Mouse (Mus musculus): Measurements from ENCODE around the gene Glul. TPM values are rescaled to one million over a fixed set of nuclear protein-coding genes. Genes with fewer than 3 reads are reported as not detected.
A peak's percentile ranks its signal among the peaks of the same experiment; 100 is the strongest.

Glul gene
- polyA plus RNA-seq, 1 experiment from 2014 or later: 120 TPM

- H3K9me3 ChIP-seq (ENCODE audit: control insufficient read depth, low read length): no peaks in the 10 kb centered on the region
- no peak overlapping the region for H3K4me3 ChIP-seq (ENCODE audit: low read length)
- 46% methylated on average over 7 of the region's 7 CpGs for WGBS
- ATAC-seq (ENCODE audit: low read depth): no peak
- no peaks in the 10 kb centered on the region for H3K27me3 ChIP-seq (ENCODE audit: control insufficient read depth, insufficient read depth, low read depth, low read length)
- no peaks in the 10 kb centered on the region for H3K4me1 ChIP-seq (replicated peaks; ENCODE audit: control insufficient read depth, insufficient read depth, low read length)
- no peaks in the 10 kb centered on the region for H3K36me3 ChIP-seq (ENCODE audit: control insufficient read depth, insufficient read depth, low read length)
- H3K4me2 ChIP-seq (ENCODE audit: low read depth, low read length): no peak overlapping the region
- no peak overlapping the region for H3K27ac ChIP-seq (ENCODE audit: low read length)
- H3K9ac ChIP-seq (ENCODE audit: low read length): no peak overlapping the region
Measured at GRCm38 (mm10) chr1:153946971-153947370, 47.2 kb downstream of the Glul start.

DNA sequence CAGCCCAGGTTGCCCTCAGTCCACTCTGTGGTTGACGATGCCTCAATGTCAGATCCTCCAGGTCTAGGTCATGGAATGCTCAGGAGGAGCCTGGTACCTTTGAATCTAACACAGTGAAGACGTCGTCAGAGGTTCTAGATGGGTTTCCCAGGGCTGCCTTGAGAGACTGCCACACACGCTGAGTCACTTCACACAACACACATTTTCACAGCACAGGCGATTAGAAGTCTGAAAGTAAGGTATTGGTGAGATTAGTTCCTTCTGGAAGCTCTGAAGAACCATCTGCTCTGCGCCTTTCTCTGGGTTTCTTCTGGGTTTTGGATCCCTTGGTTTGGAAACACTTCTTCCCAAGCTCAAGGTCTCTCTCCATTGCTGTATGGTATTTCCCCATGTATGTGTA is 48.1 kb downstream of the Glul start:
- no peak overlapping the region for H3K4me2 ChIP-seq (ENCODE audit: low read depth, low read length)
- no peak overlapping the region for H3K27ac ChIP-seq (ENCODE audit: low read length)
- no peaks in the 10 kb centered on the region for H3K9me3 ChIP-seq (ENCODE audit: control insufficient read depth, low read length)
- no peaks in the 10 kb centered on the region for H3K4me1 ChIP-seq (replicated peaks; ENCODE audit: control insufficient read depth, insufficient read depth, low read length)
- no peak overlapping the region for H3K4me3 ChIP-seq (ENCODE audit: low read length)
- no peaks in the 10 kb centered on the region for H3K27me3 ChIP-seq (ENCODE audit: control insufficient read depth, insufficient read depth, low read depth, low read length)
- WGBS: 86% methylated on average over 6 of the region's 6 CpGs
- H3K9ac ChIP-seq (ENCODE audit: low read length): no peak overlapping the region
- H3K36me3 ChIP-seq (ENCODE audit: control insufficient read depth, insufficient read depth, low read length): no peaks in the 10 kb centered on the region
- ATAC-seq (ENCODE audit: low read depth): no peak

- H3K9ac ChIP-seq (ENCODE audit: low read length): no peak overlapping the region
- no peak for ATAC-seq (ENCODE audit: low read depth)
- WGBS: 84% methylated on average over 9 of the region's 9 CpGs
Measured at GRCm38 (mm10) chr1:153953232-153953631, 53.5 kb downstream of the Glul start.

DNA sequence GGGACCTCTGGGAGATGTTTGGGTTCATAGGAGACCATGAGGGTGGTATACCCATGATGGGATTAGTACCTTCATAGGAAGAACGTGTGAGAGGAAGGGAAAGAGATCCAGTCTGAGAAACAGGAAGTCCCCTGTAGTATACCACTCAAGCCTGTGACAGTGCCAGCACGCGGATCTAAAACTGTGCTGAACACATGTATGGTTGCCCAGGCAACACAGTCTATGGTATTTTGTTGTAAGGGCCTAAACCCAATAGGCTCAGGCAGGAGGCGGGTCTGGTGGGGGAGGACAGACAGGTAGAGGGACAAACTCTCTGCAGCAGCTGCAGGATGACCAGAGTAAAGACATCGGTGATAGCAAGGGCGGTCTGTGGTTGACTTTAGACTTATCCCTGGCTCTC is 54.1 kb downstream of the Glul start:
- no peaks in the 10 kb centered on the region for H3K27me3 ChIP-seq (ENCODE audit: control insufficient read depth, insufficient read depth, low read depth, low read length)
- H3K4me1 ChIP-seq (replicated peaks; ENCODE audit: control insufficient read depth, insufficient read depth, low read length): no peaks in the 10 kb centered on the region
- H3K4me2 ChIP-seq (ENCODE audit: low read depth, low read length): no peak overlapping the region
- H3K9me3 ChIP-seq (ENCODE audit: control insufficient read depth, low read length): no peaks in the 10 kb centered on the region
- no peak overlapping the region for H3K4me3 ChIP-seq (ENCODE audit: low read length)
- no peak overlapping the region for H3K9ac ChIP-seq (ENCODE audit: low read length)
- no peak for ATAC-seq (ENCODE audit: low read depth)
- H3K27ac ChIP-seq (ENCODE audit: low read length): no peak overlapping the region
- no peaks in the 10 kb centered on the region for H3K36me3 ChIP-seq (ENCODE audit: control insufficient read depth, insufficient read depth, low read length)
- 66% methylated on average over 6 of the region's 6 CpGs for WGBS

More at GRCm38 (mm10) chr1:153953232-153953631, 53.5 kb downstream of the Glul start:
- H3K4me3 ChIP-seq (ENCODE audit: low read length): no peak overlapping the region
- no peaks in the 10 kb centered on the region for H3K36me3 ChIP-seq (ENCODE audit: control insufficient read depth, insufficient read depth, low read length)
- H3K27me3 ChIP-seq (ENCODE audit: control insufficient read depth, insufficient read depth, low read depth, low read length): no peaks in the 10 kb centered on the region
- no peaks in the 10 kb centered on the region for H3K9me3 ChIP-seq (ENCODE audit: control insufficient read depth, low read length)
- H3K4me1 ChIP-seq (replicated peaks; ENCODE audit: control insufficient read depth, insufficient read depth, low read length): no peaks in the 10 kb centered on the region
- H3K27ac ChIP-seq (ENCODE audit: low read length): no peak overlapping the region
- H3K4me2 ChIP-seq (ENCODE audit: low read depth, low read length): no peak overlapping the region

DNA sequence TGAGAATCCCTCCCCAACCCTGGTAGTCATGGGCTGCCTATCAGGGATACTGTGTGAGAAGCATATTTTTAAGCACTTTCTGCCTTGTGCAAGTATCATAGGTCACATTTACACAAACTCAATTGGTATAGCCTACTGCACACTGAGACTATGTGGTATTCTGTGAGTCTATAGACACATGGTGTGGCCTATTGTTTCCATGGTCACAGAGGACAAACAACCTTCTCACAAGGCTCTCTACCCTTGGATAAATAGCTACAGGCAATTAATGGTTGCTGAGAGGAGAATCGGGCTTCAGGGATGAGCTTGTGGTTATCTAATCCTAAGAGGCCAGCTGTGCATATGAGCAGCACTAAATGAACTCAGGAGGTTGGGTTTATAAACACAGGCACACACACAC is 58.1 kb downstream of the Glul start:
- H3K4me3 ChIP-seq (ENCODE audit: low read length): no peak overlapping the region
- ATAC-seq (ENCODE audit: low read depth): no peak

More for the DNA sequence above, 58.1 kb downstream of the Glul start:
- no peak overlapping the region for H3K9ac ChIP-seq (ENCODE audit: low read length)
- no peak overlapping the region for H3K4me2 ChIP-seq (ENCODE audit: low read depth, low read length)
- H3K9me3 ChIP-seq (ENCODE audit: control insufficient read depth, low read length): no peaks in the 10 kb centered on the region
- 48% methylated on average over 1 of the region's 1 CpGs for WGBS
- no peak overlapping the region for H3K27ac ChIP-seq (ENCODE audit: low read length)
- H3K27me3 ChIP-seq (ENCODE audit: control insufficient read depth, insufficient read depth, low read depth, low read length): no peaks in the 10 kb centered on the region
- H3K4me1 ChIP-seq (replicated peaks; ENCODE audit: control insufficient read depth, insufficient read depth, low read length): no peaks in the 10 kb centered on the region
- no peaks in the 10 kb centered on the region for H3K36me3 ChIP-seq (ENCODE audit: control insufficient read depth, insufficient read depth, low read length)

Small RNA genes within 50 kb of the gene (microRNA-seq; reads per million reads assigned to microRNA genes)
- 9.7 reads per million, percentile 23 among the genes with 10 or more reads in this experiment for gene Mir8114

Other genes starting within 250 kb of the Glul start
- gene Rgs8, start 246.9 kb upstream of the Glul start, polyA plus RNA-seq (2015; fragmentation: Nextera tagmentation; extraction: Ambion mirVana): 0.10 and 0.15 TPM in 2 replicates
- 1.9 and 2.2 TPM in 2 replicates for gene Rgs16, start 159.6 kb upstream of the Glul start, polyA plus RNA-seq (2015; fragmentation: Nextera tagmentation; extraction: Ambion mirVana)
- 7.8 and 8.7 TPM in 2 replicates for gene Rnasel, start 150.5 kb upstream of the Glul start, polyA plus RNA-seq (2015; fragmentation: Nextera tagmentation; extraction: Ambion mirVana)
- not detected in 2 replicates for gene Rgsl1, start 55.8 kb upstream of the Glul start, polyA plus RNA-seq (2015; fragmentation: Nextera tagmentation; extraction: Ambion mirVana)
- gene Teddm1b, start 25.6 kb upstream of the Glul start, polyA plus RNA-seq (2015; fragmentation: Nextera tagmentation; extraction: Ambion mirVana): 0.09 TPM in 2 replicates
- not detected in 2 replicates for gene Teddm1a, start 8.2 kb upstream of the Glul start, polyA plus RNA-seq (2015; fragmentation: Nextera tagmentation; extraction: Ambion mirVana)
- 0.26 and 0.48 TPM in 2 replicates for gene Teddm2, start 284 bp downstream of the Glul start, polyA plus RNA-seq (2015; fragmentation: Nextera tagmentation; extraction: Ambion mirVana)